In genomic region chr2:160973648-160974215, GRCm38 (mm10) we compare ENCODE assay signal across 17 mouse cellular contexts.
"Had no signal": no experiment of that assay in that cellular context is flagged by ENCODE, and none has a peak within 500 bp of the region (broad histone marks: within the 10 kb centered on the region; RNA-seq: fewer than 3 reads in every experiment).

No protein-coding gene starts in this region.

- H3K27me3 ChIP-seq: hindbrain, embryonic 15.5 days; limb, embryonic 12.5 days; liver, embryonic 13.5 days; neural tube, embryonic 12.5 days had no signal

- H3K9me3 ChIP-seq: hindbrain, embryonic 15.5 days; limb, embryonic 12.5 days; liver, embryonic 13.5 days; midbrain, embryonic 10.5 days; neural tube, embryonic 12.5 days had no signal

- H3K4me2 ChIP-seq: hindbrain, embryonic 15.5 days; limb, embryonic 12.5 days; liver, embryonic 13.5 days; neural tube, embryonic 12.5 days had no signal

- H3K4me1 ChIP-seq: limb, embryonic 12.5 days; liver, embryonic 13.5 days; midbrain, embryonic 10.5 days; neural tube, embryonic 12.5 days had no signal

- H3K27ac ChIP-seq: hindbrain, embryonic 15.5 days; kidney, postnatal 0 days; layer of hippocampus, adult 2 months; limb, embryonic 12.5 days; liver, embryonic 13.5 days; midbrain, embryonic 10.5 days; neural tube, embryonic 12.5 days had no signal

- H3K4me3 ChIP-seq: hindbrain, embryonic 15.5 days; layer of hippocampus, adult 2 months; limb, embryonic 12.5 days; liver, embryonic 13.5 days; midbrain, embryonic 10.5 days; myocyte; neural tube, embryonic 12.5 days had no signal

- H3K9ac ChIP-seq: hindbrain, embryonic 15.5 days; limb, embryonic 12.5 days; liver, embryonic 13.5 days; neural tube, embryonic 12.5 days had no signal

- ATAC-seq: lung, postnatal 0 days had no signal

- DNase-seq: liver, embryonic 13.5 days; lung, adult 2 months; lung, postnatal 36 days; midbrain, embryonic 14.5 days; retina, postnatal 1 day; right cerebral cortex, postnatal 4 days; spleen, adult 18-20 months; thymus, adult 2 months; thymus, postnatal 25 days had no signal
